Mouse (Mus musculus): Measurements from ENCODE around the gene Prr12. TPM values are rescaled to one million over a fixed set of nuclear protein-coding genes. Genes with fewer than 3 reads are reported as not detected.

The Prr12 gene
- polyA plus RNA-seq, 1 experiment from 2014 or later: 14.5 TPM

GRCm38 (mm10) chr7:45058607-45059571 is 6.2 kb upstream of the Prr12 start:
- 74% methylated on average over 10 of the region's 10 CpGs for WGBS
- no peaks in the 10 kb centered on the region for H3K27me3 ChIP-seq
- no peak overlapping the region for H3K4me3 ChIP-seq
- no peaks in the 10 kb centered on the region for H3K9me3 ChIP-seq
- no peak overlapping the region for H3K4me2 ChIP-seq (replicated peaks)
- no peak overlapping the region for H3K9ac ChIP-seq
- peaks cover 9% of the 10 kb centered on the region for H3K36me3 ChIP-seq
- peaks cover 28% of the 10 kb centered on the region for H3K4me1 ChIP-seq
- no peak overlapping the region for H3K27ac ChIP-seq
- no peak for ATAC-seq (ENCODE audit: low FRiP score, low read depth)

- Histone ChIP-seq H3K9me3 (no peaks in the 10 kb centered on the region), H3K27me3 (no peaks in the 10 kb centered on the region), H3K4me3 (no peak overlapping the region), H3K4me1 (peaks cover 21% of the 10 kb centered on the region), H3K4me2 (replicated peaks) (no peak overlapping the region), H3K36me3 (peaks cover 9% of the 10 kb centered on the region), H3K27ac (no peak overlapping the region), H3K9ac (0 out of 2 replicates have a peak overlapping the region, but pooled peaks have one; percentile 26)
- ATAC-seq (ENCODE audit: low FRiP score, low read depth): no peak
These were observed 4.3 kb upstream of the Prr12 start for GRCm38 (mm10) chr7:45056972-45057348.

DNA sequence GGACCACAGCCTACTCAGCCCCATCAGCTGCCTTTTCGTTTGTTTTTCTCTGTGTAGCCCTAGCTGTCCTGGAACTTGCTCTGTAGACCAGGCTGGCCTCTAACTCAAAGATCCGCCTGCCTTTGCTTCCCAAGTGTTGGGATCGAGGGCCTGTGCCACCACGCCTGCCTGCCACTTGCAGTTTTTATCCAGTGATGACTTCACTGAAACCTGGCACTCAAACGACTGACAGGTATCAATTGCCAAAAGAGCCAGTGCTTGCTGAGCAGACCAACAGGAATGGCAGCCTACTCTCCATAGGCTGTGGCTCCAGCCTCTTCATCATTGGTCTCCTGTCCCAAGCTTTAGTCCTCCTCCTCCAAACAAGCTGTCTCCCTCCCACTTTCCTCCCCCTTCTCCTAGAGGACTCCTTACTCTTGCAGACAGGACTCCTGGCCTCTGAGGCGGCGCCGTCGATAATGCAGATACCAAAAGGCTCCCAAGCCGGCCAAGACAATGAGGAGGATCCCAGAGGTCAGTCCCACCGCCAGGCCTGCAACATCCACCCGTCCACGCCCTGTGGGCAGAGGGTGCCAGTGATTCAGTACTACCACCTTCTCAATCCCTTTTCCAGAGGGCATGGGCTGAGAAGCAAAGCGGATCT is 3.8 kb upstream of the Prr12 start:
- no peak for ATAC-seq (ENCODE audit: low FRiP score, low read depth)
- 63% methylated on average over 14 of the region's 14 CpGs for WGBS

GRCm38 (mm10) chr7:45053931-45054510 is 1.3 kb upstream of the Prr12 start:
- H3K4me2 ChIP-seq (replicated peaks): peak overlapping the region; percentile 97
- ATAC-seq (ENCODE audit: low FRiP score, low read depth): peak; percentile 94
- peak overlapping the region; percentile 99 for H3K27ac ChIP-seq
- H3K27me3 ChIP-seq: no peaks in the 10 kb centered on the region
- peaks cover 23% of the 10 kb centered on the region for H3K36me3 ChIP-seq
- WGBS: under 1% methylated on average over 33 of the region's 33 CpGs
- H3K4me3 ChIP-seq: peak overlapping the region; percentile 84
- H3K9ac ChIP-seq: peak overlapping the region; percentile 87
- H3K4me1 ChIP-seq: peaks cover 25% of the 10 kb centered on the region
- H3K9me3 ChIP-seq: no peaks in the 10 kb centered on the region

More for the DNA sequence above, 3.8 kb upstream of the Prr12 start:
- Histone ChIP-seq H3K27me3 (no peaks in the 10 kb centered on the region), H3K9me3 (no peaks in the 10 kb centered on the region), H3K36me3 (peaks cover 9% of the 10 kb centered on the region), H3K27ac (no peak overlapping the region), H3K4me3 (no peak overlapping the region), H3K9ac (peak overlapping the region; percentile 26; the same call in 1 of the 2 replicates), H3K4me1 (peaks cover 21% of the 10 kb centered on the region), H3K4me2 (replicated peaks) (no peak overlapping the region)

DNA sequence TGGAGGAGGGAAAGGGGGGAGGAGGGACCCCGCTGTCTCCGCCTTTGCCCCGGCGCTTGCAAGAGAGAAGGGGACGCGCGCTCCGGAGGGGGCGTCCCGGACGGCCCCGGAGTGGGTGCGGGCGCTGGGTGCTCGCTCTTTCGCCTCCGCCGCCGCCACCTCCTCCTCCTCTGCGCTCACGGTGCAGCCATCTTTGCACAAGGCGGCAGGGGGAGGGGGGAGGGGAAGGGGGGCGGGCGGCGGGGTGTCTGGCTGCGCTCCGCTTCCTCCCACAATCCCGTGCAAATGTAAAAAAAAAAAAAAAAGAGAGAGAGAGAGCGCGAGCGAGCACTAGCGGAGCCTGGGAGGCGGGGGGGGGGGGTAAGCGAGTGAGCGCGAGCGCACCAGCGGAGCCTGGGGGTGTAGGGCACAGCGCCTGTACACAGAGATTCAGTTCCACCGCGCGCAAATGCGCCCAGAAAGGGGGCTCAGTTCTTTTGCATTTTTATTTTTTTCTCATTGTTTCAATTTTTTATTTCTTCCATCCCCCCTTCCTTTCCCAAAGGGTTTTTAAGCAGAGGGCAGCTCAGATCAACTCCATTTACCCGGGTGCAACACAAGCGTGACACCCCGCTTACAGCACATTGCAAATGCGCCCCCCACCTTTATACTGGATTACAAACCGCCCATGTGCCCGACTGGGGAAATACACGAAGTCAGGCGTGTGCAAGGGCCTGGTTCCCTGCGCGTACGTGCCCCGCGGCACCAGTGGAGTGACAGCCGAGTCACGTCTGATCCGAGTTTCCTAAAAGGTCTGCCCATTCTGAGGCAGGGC is 643 bp upstream of the Prr12 start:
- Histone ChIP-seq H3K9ac (peak overlapping the region; percentile 87), H3K36me3 (peaks cover 24% of the 10 kb centered on the region), H3K4me2 (replicated peaks) (peak overlapping the region; percentile 97), H3K27ac (peak overlapping the region; percentile 99), H3K27me3 (no peaks in the 10 kb centered on the region), H3K4me1 (peaks cover 24% of the 10 kb centered on the region), H3K4me3 (peak overlapping the region; percentile 84), H3K9me3 (no peaks in the 10 kb centered on the region)
- peak; percentile 57 for ATAC-seq (ENCODE audit: low FRiP score, low read depth)
- under 1% methylated on average over 34 of the region's 59 CpGs for WGBS

DNA sequence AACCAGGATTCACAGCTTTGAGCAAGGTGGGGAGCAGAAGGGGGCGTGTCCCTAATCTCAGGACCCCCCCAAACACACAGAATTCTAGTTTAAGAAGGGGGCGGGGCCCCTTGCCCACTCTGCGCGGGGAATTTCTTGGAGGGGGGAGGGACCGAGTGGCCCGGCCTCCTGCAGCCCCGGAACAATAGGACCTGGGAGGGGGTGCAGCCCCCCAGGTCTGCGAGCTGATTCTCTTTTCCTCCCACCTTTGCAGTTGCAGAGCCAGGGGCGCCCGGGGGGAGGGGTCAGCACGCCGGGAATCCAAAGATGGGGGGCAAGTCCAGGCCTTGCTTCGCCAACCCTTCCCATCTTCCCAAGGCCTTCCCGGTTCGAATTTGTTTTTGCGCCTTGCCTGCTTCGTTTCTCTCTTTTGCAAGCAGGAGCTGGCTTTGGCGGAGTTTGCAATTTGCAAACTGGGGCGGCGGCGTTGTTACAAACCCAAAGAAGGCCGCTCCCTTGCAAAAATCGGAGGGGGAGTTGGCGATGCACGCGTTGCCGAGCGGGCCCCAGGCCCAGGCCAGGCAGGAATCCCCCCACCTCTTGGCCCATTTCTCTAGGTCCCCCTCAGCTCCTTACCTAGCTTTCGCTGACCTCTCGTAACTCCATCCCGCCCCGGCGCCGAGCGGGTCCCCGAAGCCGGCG is 360 bp downstream of the Prr12 start:
- H3K9ac ChIP-seq: peak overlapping the region; percentile 87
- H3K27ac ChIP-seq: peak overlapping the region; percentile 99
- no peak for ATAC-seq (ENCODE audit: low FRiP score, low read depth)
- under 1% methylated on average over 38 of the region's 38 CpGs for WGBS
- H3K4me3 ChIP-seq: peak overlapping the region; percentile 84
- peak overlapping the region; percentile 97 for H3K4me2 ChIP-seq (replicated peaks)
- H3K9me3 ChIP-seq: no peaks in the 10 kb centered on the region
- H3K36me3 ChIP-seq: peaks cover 35% of the 10 kb centered on the region
- H3K27me3 ChIP-seq: no peaks in the 10 kb centered on the region
- H3K4me1 ChIP-seq: peaks cover 24% of the 10 kb centered on the region

DNA sequence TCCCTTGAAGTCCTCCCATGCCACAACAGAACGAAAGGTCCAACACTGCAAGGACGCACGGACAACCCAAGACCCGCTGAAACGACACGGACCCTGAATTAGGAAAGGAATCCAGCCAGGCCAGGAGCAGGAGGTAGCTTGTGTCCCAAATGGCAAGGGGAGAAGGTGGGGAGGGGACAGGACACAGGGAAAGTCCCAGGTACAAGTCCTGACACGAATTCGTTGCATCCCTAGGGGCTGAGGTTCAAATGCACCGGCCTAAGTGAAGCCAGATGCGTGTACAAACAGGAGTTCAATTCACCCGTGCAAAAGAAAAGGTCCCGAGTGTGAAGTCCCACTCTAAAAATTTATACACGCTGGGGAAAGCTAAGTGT is 1.1 kb downstream of the Prr12 start:
- Histone ChIP-seq H3K27me3 (no peaks in the 10 kb centered on the region), H3K36me3 (peaks cover 42% of the 10 kb centered on the region), H3K4me3 (peak overlapping the region; percentile 84), H3K4me2 (replicated peaks) (peak overlapping the region; percentile 97), H3K27ac (peak overlapping the region; percentile 99), H3K9me3 (no peaks in the 10 kb centered on the region), H3K4me1 (peaks cover 24% of the 10 kb centered on the region), H3K9ac (peak overlapping the region; percentile 87)
- WGBS: 2% methylated on average over 13 of the region's 13 CpGs
- no peak for ATAC-seq (ENCODE audit: low FRiP score, low read depth)

DNA sequence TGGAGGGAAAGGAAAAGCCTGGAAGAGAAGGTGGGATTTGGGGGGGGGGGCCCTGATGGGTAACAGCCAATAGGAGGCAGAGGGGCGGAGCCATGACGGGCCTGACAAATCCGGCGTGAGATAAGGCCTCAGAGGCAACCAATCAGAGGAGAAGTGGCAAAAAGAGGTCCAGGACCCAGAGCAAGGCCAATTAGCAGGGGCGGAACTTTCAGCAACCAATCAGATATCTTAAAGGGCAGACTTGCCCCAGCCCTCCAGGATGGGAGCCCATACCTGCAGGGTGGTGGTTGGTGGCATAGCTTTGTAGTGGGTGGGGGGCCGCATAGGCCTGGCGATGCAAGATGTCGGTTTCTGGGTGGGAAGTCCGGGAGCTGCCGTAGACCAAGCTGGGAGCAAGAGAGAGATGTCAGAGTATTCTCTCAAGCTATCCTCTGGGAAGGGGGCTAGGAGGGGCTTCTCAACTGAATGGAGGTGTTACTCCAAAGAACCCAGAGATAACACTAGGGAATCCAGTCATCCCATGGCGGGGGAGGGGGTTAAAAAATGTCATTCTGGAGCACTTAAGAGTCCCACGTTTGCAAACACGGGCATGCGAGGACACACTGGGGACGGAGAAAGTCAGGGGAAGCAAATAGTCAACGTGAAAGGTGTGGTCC is 1.6 kb downstream of the Prr12 start:
- Histone ChIP-seq H3K27ac (peak overlapping the region; percentile 99), H3K36me3 (peaks cover 47% of the 10 kb centered on the region)
- 3% methylated on average over 16 of the region's 16 CpGs for WGBS

DNA sequence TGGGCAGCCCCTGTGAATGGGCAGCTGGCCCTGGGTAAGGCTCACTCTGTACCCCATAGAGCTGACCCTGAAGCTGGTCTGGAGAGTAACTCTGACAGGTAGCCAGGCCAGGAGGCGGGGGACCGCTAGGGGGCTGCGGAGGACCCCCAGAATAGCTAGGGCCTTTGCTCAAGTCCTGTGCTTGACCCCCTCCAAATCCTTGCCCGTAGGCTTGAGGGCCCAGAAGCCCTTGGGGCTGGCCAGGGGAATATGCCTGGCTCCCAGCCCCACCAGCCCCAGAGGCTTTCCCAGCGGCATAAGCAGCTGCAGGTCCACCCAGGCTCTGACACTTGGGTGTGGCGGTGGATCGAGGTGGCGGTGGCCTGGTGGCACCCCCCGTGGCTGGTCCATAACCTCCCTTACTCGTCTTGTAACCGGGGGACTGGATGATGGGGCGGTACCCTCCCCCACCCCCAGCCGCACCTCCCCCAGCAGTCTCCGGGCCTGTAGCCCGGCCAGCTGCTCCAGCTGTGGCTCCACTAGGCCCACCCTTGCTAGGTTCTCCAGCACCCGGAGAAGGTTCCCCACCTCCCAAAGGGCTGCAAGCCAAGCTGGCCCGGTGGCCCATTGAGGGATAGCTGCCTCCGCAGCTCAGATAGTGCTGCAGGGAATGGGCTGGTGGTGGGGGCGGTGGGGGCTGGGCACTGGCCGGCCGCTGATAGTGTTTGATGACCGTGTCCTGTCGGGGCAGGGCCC is 3.6 kb downstream of the Prr12 start:
- 88% methylated on average over 23 of the region's 23 CpGs for WGBS
- Histone ChIP-seq H3K36me3 (peaks cover 67% of the 10 kb centered on the region), H3K4me2 (replicated peaks) (no peak overlapping the region), H3K9me3 (no peaks in the 10 kb centered on the region), H3K9ac (no peak overlapping the region), H3K4me1 (peaks cover 19% of the 10 kb centered on the region), H3K4me3 (no peak overlapping the region), H3K27ac (no peak overlapping the region), H3K27me3 (no peaks in the 10 kb centered on the region)
- ATAC-seq (ENCODE audit: low FRiP score, low read depth): no peak

More for the DNA sequence above, 1.6 kb downstream of the Prr12 start:
- peaks cover 24% of the 10 kb centered on the region for H3K4me1 ChIP-seq
- H3K4me2 ChIP-seq (replicated peaks): peak overlapping the region; percentile 97
- no peaks in the 10 kb centered on the region for H3K27me3 ChIP-seq
- no peaks in the 10 kb centered on the region for H3K9me3 ChIP-seq
- ATAC-seq (ENCODE audit: low FRiP score, low read depth): peak; percentile 42
- H3K4me3 ChIP-seq: peak overlapping the region; percentile 84
- H3K9ac ChIP-seq: peak overlapping the region; percentile 87
